Mouse (Mus musculus): ENCODE measurements around the gene Ugt2a2. TPM values are rescaled to one million over a fixed set of nuclear protein-coding genes. Genes with fewer than 3 reads are reported as not detected.
"Not testable (repeated sequence)": the region's sequence is repeated elsewhere in the genome, so short reads cannot be mapped to it uniquely, and the experiment has no call there.

Gene Ugt2a2
- polyA plus RNA-seq, 1 experiment from 2014 or later: not detected

DNA sequence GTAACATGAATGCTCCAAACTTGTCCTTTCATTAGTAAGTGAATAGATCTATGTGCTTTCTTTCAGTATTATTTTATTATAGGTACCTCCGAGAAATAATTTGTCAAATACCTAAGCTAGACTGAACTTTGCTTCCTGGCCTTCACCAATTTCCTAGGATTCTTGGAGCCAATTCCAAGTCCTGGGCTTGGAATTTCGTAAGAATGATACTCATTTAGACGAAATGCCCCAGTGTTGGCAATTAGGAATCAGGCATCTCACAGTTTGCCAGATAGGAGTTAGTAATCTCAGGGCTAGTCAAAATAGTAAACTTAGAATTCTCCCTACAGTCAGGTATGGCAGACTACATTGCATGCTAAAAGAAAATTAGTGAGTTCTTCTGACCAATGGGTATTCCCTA lies 56.4 kb downstream of the Ugt2a2 start:
- no peak for DNase-seq (ENCODE audit: low spot score)
- WGBS: 91% methylated on average over 3 of the region's 3 CpGs

DNA sequence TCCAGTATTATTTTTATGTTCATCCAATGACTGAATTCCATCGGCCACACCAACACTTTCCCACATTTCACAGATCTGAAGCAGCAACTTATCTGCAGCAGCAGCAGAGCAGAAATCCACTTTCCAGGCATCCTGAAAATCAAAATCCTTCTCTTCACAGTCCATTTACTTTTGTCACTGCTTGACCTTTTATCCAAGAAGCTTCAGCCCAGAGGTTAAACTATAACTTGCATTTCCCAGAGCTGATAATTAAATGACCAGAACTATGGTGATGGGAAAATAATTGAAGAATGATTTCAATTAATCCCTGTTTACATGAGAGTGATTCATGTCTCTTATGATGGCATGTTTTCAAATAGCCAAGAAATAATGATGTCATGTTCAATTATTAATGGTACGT lies 58.0 kb downstream of the Ugt2a2 start, which contains the start of gene Ugt2b38:
TSS of gene Ugt2b38 (minus strand) at position 163 of the 400 bp plus-strand sequence.
- not testable (repeated sequence) for H3K36me3 ChIP-seq; H3K4me3 ChIP-seq; H3K4me1 ChIP-seq; DNase-seq (ENCODE audit: low spot score); H3K9me3 ChIP-seq (replicated peaks); H3K27ac ChIP-seq; H3K27me3 ChIP-seq (ENCODE audit: low read depth, poor library complexity, severe bottlenecking)
- 93% methylated on average over 1 of the region's 2 CpGs for WGBS

More for the DNA sequence above, 56.4 kb downstream of the Ugt2a2 start:
- Histone ChIP-seq H3K4me1 (no peaks in the 10 kb centered on the region), H3K36me3 (no peaks in the 10 kb centered on the region), H3K27me3 (ENCODE audit: low read depth, poor library complexity, severe bottlenecking) (no peaks in the 10 kb centered on the region), H3K9me3 (replicated peaks) (no peaks in the 10 kb centered on the region), H3K27ac (no peak overlapping the region), H3K4me3 (no peak overlapping the region)

Other genes with a start within 250 kb of the Ugt2a2 start
- not detected in 2 replicates for gene Ugt2b37, start 227.5 kb downstream of the Ugt2a2 start, polyA plus RNA-seq (2016; fragmentation: Nextera tagmentation; extraction: Ambion mirVana)
- not detected in 2 replicates for gene Ugt2a3, start 145.1 kb downstream of the Ugt2a2 start, polyA plus RNA-seq (2016; fragmentation: Nextera tagmentation; extraction: Ambion mirVana)
- not detected in 2 replicates for gene Ugt2b38, start 58.1 kb downstream of the Ugt2a2 start, polyA plus RNA-seq (2016; fragmentation: Nextera tagmentation; extraction: Ambion mirVana)
- not detected in 2 replicates for gene Gm43638, start 4.5 kb upstream of the Ugt2a2 start, polyA plus RNA-seq (2016; fragmentation: Nextera tagmentation; extraction: Ambion mirVana)
- gene Ugt2a1, start 8.6 kb upstream of the Ugt2a2 start, polyA plus RNA-seq (2016; fragmentation: Nextera tagmentation; extraction: Ambion mirVana): not detected in 2 replicates
- gene Sult1b1, start 55.9 kb upstream of the Ugt2a2 start, polyA plus RNA-seq (2016; fragmentation: Nextera tagmentation; extraction: Ambion mirVana): not detected in 2 replicates
- gene Sult1d1, start 86.8 kb upstream of the Ugt2a2 start, polyA plus RNA-seq (2016; fragmentation: Nextera tagmentation; extraction: Ambion mirVana): not detected in 2 replicates
- gene Sult1e1, start 109.3 kb upstream of the Ugt2a2 start, polyA plus RNA-seq (2016; fragmentation: Nextera tagmentation; extraction: Ambion mirVana): not detected in 2 replicates
- gene Csn1s1, start 183.9 kb upstream of the Ugt2a2 start, polyA plus RNA-seq (2016; fragmentation: Nextera tagmentation; extraction: Ambion mirVana): not detected in 2 replicates
- gene Csn2, start 217.4 kb upstream of the Ugt2a2 start, polyA plus RNA-seq (2016; fragmentation: Nextera tagmentation; extraction: Ambion mirVana): not detected in 2 replicates

All from limb, embryonic 10.5 days (tissue).